Comparison of ENCODE assay signal across 17 mouse cellular contexts in genomic region chr9:13913459-13913858, GRCm38 (mm10).
"Had no signal": no experiment of that assay in that cellular context is flagged by ENCODE, and none has a peak within 500 bp of the region (broad histone marks: within the 10 kb centered on the region; RNA-seq: fewer than 3 reads in every experiment).

No protein-coding gene starts in this region.

- H3K27ac ChIP-seq: kidney, postnatal 0 days; layer of hippocampus, adult 2 months; limb, embryonic 15.5 days; liver, embryonic 12.5 days; neural tube, embryonic 12.5 days; stomach, embryonic 15.5 days had no signal

- H3K4me2 ChIP-seq: limb, embryonic 15.5 days; liver, embryonic 12.5 days; lung, embryonic 14.5 days; neural tube, embryonic 12.5 days; stomach, embryonic 15.5 days had no signal

- H3K9ac ChIP-seq: limb, embryonic 15.5 days; liver, embryonic 12.5 days; lung, embryonic 14.5 days; neural tube, embryonic 12.5 days; stomach, embryonic 15.5 days had no signal

- DNase-seq: kidney, adult 11 months; kidney, adult 9 months; kidney, postnatal 36 days; lung, embryonic 14.5 days; lung, postnatal 10 days; lung, postnatal 4 days; right cerebral cortex, postnatal 14 days; thymus, adult 2 months; thymus, postnatal 25 days had no signal

- H3K36me3 ChIP-seq: limb, embryonic 15.5 days; liver, embryonic 12.5 days; neural tube, embryonic 12.5 days; stomach, embryonic 15.5 days had no signal

- H3K4me1 ChIP-seq: limb, embryonic 15.5 days; liver, embryonic 12.5 days; megakaryocyte, embryonic 14.5 days; stomach, embryonic 15.5 days had no signal

- ATAC-seq: liver, embryonic 12.5 days had no signal

- H3K27me3 ChIP-seq: limb, embryonic 15.5 days; liver, embryonic 12.5 days; neural tube, embryonic 12.5 days; stomach, embryonic 15.5 days had no signal

- H3K9me3 ChIP-seq: limb, embryonic 15.5 days; liver, embryonic 12.5 days; megakaryocyte, embryonic 14.5 days; neural tube, embryonic 12.5 days; stomach, embryonic 15.5 days had no signal

- H3K4me3 ChIP-seq: layer of hippocampus, adult 2 months; limb, embryonic 15.5 days; liver, embryonic 12.5 days; megakaryocyte, embryonic 14.5 days; myocyte; neural tube, embryonic 12.5 days; stomach, embryonic 15.5 days had no signal
